Mouse (Mus musculus): ENCODE measurements around the gene Hdac10. TPM values are rescaled to one million over a fixed set of nuclear protein-coding genes. Genes with fewer than 3 reads are reported as not detected.
A peak's percentile ranks its signal among the peaks of the same experiment; 100 is the strongest.

The Hdac10 gene
- total RNA-seq, 2 experiments from 2014 or later: 9.0 to 9.5 TPM

DNA sequence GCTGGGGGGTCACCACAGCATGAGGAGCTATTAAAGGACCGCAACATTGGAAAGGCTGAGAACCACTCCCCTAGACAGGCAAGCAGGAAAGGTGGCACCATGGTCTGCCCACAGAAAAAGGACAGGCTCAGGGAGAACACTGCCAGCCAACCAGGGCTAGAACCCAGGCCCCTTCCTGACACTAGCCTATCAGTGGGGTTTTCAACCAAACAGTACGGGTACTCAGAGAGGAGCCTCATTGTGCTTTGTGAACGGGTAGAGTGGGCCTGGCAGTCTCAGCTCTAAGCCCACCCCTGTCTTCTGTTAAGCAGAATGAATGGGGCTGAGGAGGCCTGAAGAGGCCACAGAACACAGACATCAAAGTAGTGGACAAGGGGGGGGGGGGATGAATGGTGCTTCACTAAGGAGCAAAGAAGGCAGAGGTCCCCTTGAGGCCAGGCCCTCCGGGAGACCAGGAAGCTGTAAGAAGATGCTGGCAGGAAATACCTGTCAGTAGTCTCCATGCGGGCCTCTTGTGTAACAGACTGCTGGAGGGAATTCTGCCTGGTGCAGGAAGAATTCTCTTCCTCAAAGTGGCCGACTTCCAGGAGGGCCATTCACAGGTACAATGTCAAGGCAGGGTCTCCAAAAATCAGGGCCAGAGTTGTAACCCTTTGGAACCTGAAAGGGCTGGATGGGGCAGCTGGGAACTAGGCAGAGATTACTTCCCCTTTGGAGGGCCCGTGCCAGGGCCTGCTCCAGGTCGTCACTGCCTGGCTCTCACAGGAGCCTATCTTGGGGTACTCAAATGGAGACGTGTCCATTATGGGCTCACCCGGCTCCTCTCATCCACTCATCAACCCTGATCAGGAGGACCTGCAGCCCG lies 53.7 kb downstream of the Hdac10 start, which contains the start of gene Trabd:
Gene Trabd (plus strand): TSS at position 512 of the 865 bp plus-strand sequence.
- no peak for DNase-seq

DNA sequence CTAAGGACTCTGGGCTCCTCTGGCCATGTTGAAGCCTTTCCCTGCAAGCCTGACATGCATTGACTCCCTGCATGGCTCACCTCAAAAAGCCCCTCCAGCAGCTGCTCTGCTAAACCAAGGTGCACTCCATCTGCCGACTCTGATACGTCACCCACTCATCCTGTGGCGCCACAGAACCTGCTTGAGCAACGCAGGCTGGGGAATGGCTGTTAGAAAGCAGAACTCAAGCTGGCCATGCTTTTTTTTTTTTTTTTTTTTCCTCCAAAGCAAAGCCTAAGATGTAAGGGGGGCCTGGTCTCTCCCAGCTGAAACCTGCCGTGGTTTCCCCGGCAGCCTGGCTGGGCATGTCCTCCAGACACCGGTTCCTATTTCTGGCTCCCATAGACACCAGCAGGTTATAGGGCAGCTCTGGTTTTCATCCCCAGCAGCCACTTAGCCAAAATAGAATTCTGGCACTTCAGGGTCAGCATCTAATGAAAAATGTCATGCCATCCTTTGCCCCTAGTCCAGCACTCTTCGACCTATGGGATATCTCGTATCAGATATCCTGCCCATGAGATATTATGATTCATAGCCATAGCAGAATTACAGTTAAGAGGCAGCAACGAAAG lies 54.4 kb downstream of the Hdac10 start:
- DNase-seq: peak; percentile 62

Small RNAs within 50 kb of the gene (microRNA-seq; reads per million reads assigned to microRNA genes)
- 0.20 to 0.35 reads per million in 2 experiments for gene Mir7118

Other genes with a start within 250 kb of the Hdac10 start
- gene Ttll8, start 174.3 kb downstream of the Hdac10 start, total RNA-seq (2021): not detected
- not detected for gene Mlc1, start 149.7 kb downstream of the Hdac10 start, total RNA-seq (2021)
- 100 to 1,000 TPM; 109 to 121 TPM for gene Mov10l1, start 145.8 kb downstream of the Hdac10 start, total RNA-seq (2021)
- gene Panx2, start 69.0 kb downstream of the Hdac10 start, total RNA-seq (2021): 1 to 10 TPM; 2.1 to 2.3 TPM
- 10 to 100 TPM; 45.1 to 47.6 TPM for gene Trabd, start 53.6 kb downstream of the Hdac10 start, total RNA-seq (2021)
- 10 to 100 TPM; 10.0 to 10.2 TPM for gene Selenoo, start 39.6 kb downstream of the Hdac10 start, total RNA-seq (2021)
- 10 to 100 TPM; 15.9 to 16.1 TPM for gene Tubgcp6, start 5.6 kb downstream of the Hdac10 start, total RNA-seq (2021)
- gene Mapk12, start 12.0 kb upstream of the Hdac10 start, total RNA-seq (2021): 10 to 100 TPM; 28.8 to 28.9 TPM
- gene Mapk11, start 20.9 kb upstream of the Hdac10 start, total RNA-seq (2021): 1 to 10 TPM; 4.1 to 5.4 TPM
- 100 to 1,000 TPM; 132 to 137 TPM for gene Plxnb2, start 52.1 kb upstream of the Hdac10 start, total RNA-seq (2021)
- 10 to 100 TPM in 1 of 2 experiments, 1 to 10 TPM in 1; 8.7 to 10.3 TPM for gene Dennd6b, start 67.8 kb upstream of the Hdac10 start, total RNA-seq (2021)
- gene Ppp6r2, start 82.9 kb upstream of the Hdac10 start, total RNA-seq (2021): 10 to 100 TPM; 51.4 to 54.7 TPM
- 10 to 100 TPM; 78.6 to 83.4 TPM for gene Sbf1, start 186.6 kb upstream of the Hdac10 start, total RNA-seq (2021)
- not detected for gene Adm2, start 194.0 kb upstream of the Hdac10 start, total RNA-seq (2021)
- gene Miox, start 205.7 kb upstream of the Hdac10 start, total RNA-seq (2021): not detected
- gene Lmf2, start 227.0 kb upstream of the Hdac10 start, total RNA-seq (2021): 10 to 100 TPM; 54.0 to 55.5 TPM
- 10 to 100 TPM; 91.0 to 99.7 TPM for gene Ncaph2, start 227.0 kb upstream of the Hdac10 start, total RNA-seq (2021)
- gene Sco2, start 245.1 kb upstream of the Hdac10 start, total RNA-seq (2021): 10 to 100 TPM; 13.6 to 14.1 TPM
- under 1 TPM; 0.31 to 0.72 TPM for gene Tymp, start 248.3 kb upstream of the Hdac10 start, total RNA-seq (2021)

All from heart, postnatal 4 days (tissue).